Mouse (Mus musculus) neural tube, embryonic 11.5 days (tissue): Measurements from ENCODE around the gene Timm13. TPM values are rescaled to one million over a fixed set of nuclear protein-coding genes. Genes with fewer than 3 reads are reported as not detected.

ENCODE experiments used
- ATAC-seq: fragments of 200-750 bp; cut with Nextera tagmentation; 2 replicates; pipeline ENCODE4 v1.8.0; 2017; ENCODE audit warnings: moderate number of reproducible peaks, mild to moderate bottlenecking, moderate TSS enrichment, moderate library complexity; ENCODE audit not compliant: insufficient read depth, low FRiP score, low TSS enrichment
- DNase-seq: peaks from one replicate; pipeline ENCODE4 v3.0.0-alpha.2; 2015; ENCODE audit warnings: low spot score
- H3K27ac ChIP-seq: fragments of 300-500 bp; sonication (generic); 2 replicates; pipeline ENCODE4 v1.5.1; 2014; ENCODE audit warnings: low read depth, mild to moderate bottlenecking, low read length
- H3K27me3 ChIP-seq: fragments of 300-500 bp; sonication (generic); 2 replicates; pipeline ENCODE4 v1.6.1; 2014; ENCODE audit warnings: mild to moderate bottlenecking, low read length, mixed read lengths; ENCODE audit not compliant: control insufficient read depth, insufficient read depth
- H3K36me3 ChIP-seq: fragments of 300-500 bp; sonication (generic); 2 replicates; pipeline ENCODE4 v1.6.1; 2014; ENCODE audit warnings: mild to moderate bottlenecking, low read length, moderate library complexity, mixed read lengths; ENCODE audit not compliant: control insufficient read depth, insufficient read depth
- H3K4me1 ChIP-seq: fragments of 300-500 bp; sonication (generic); 2 replicates; pipeline ENCODE4 v1.6.1; 2014; ENCODE audit warnings: low read length, mixed read lengths; ENCODE audit not compliant: control insufficient read depth, insufficient read depth
- H3K4me2 ChIP-seq: fragments of 300-500 bp; sonication (generic); 2 replicates; pipeline ENCODE4 v1.6.1; 2014; ENCODE audit warnings: low read depth, mild to moderate bottlenecking, moderate library complexity
- H3K4me3 ChIP-seq: fragments of 300-500 bp; sonication (generic); 2 replicates; pipeline ENCODE4 v1.5.1; 2014; ENCODE audit warnings: low read depth, low read length
- H3K9ac ChIP-seq: fragments of 300-500 bp; sonication (generic); 2 replicates; pipeline ENCODE4 v1.6.1; 2014; ENCODE audit warnings: mild to moderate bottlenecking, low read length
- H3K9me3 ChIP-seq: fragments of 300-500 bp; sonication (generic); 2 replicates; pipeline ENCODE4 v1.6.1; 2016; ENCODE audit warnings: low read length; ENCODE audit not compliant: control insufficient read depth
- WGBS: fragments of 180-500 bp; shearing (Covaris S2); extraction: QIAGEN DNeasy Blood & Tissue Kit; methylation state at CpG from one replicate; pipeline ENCODE4 v1.1.7; 2014; 5-methylcytosine and 5-hydroxymethylcytosine counted together
- polyA plus RNA-seq: library from polyadenylated mRNA; unstranded; fragments of >200 nt; fragmentation: Nextera tagmentation; extraction: Ambion mirVana; gene quantifications from 2 replicates; pipeline ENCODE4 v1.2.1, GENCODE M21; 2014

The Timm13 gene
- polyA plus RNA-seq: 312 and 323 TPM in 2 replicates

DNA sequence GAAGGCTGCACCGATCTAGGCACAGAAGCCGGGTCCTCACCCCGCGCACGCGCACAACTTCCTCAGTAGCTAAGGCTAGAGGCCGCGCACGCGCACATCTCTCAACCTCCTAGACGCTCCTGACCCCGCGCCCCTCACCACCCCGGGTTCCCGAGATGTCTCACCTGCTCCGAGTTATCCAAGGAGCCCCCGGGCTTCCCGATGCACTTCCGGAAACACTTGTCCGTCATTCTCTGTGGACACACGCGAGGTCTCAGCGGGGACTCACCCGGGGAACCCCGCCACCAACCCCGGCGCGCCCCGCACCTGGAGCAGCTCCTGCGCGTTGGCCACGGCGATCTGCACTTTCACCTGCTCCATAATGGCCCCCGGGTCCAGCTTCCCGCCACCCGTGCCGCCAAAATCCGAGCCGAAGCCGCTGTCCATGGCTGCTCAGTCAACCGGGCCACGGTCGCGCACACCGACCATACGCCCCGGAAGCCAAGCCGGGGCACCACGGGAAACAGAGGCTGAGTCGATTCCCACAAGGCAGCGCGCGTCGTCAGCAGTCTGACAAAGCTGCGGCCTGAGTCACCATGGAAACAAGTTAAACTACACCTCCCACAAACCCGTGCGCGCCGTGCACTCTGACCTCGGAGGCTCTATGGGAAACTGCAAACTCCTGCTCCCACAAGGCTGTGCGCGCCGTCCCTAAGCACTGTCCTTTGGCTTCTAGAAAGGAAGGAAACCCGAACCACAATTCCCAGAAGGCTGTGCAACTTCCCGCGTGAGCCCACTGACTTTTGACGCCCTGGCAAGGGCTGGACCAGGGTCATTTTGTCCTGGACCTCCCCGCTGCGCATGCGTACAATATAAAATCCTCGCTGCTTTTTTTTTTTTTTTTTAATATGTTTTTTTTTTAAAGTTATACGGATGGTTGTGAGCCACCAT, at the start of gene Timm13:
Gene Timm13 (minus strand): TSS at position 652 of the 930 bp plus-strand sequence.
- peak within 1 kb of the TSS; percentile 45; the same call in 1 of the 2 replicates for H3K27ac ChIP-seq
- peaks cover 6% of the 10 kb centered on the region for H3K4me1 ChIP-seq
- WGBS: under 1% methylated on average over 72 of the region's 72 CpGs
- peak within 1 kb of the TSS; percentile 94 for H3K4me2 ChIP-seq
- H3K4me3 ChIP-seq: peak within 1 kb of the TSS; percentile 80
- no peaks in the 10 kb centered on the region for H3K9me3 ChIP-seq
- ATAC-seq: peak; percentile 91
- peak within 1 kb of the TSS; percentile 69 for H3K9ac ChIP-seq
- H3K27me3 ChIP-seq: no peaks in the 10 kb centered on the region
- H3K36me3 ChIP-seq: peaks cover 19% of the 10 kb centered on the region
- peak; percentile 99 for DNase-seq

DNA sequence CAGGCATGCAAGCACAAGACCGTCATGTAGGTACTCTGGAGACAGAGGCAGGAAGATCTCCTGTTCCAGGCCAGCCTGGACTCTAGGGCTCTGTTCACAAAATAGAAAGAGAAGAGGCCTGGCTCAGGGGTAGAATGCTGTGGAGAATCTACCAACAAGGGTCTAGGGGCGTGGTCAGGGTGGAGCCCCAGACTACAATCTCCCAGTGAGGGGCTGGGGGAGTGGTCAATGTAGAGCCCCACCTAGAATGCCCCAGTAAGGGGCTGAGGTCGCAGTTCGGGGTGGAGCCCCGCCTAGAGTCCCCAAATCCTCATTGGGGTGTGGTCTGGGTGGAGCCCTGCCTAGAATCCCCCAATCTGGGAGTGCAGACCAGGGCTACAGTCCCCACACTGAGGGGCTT, 49.5 kb upstream of the Timm13 start:
- Histone ChIP-seq H3K36me3 (no peaks in the 10 kb centered on the region), H3K27ac (no peak overlapping the region), H3K4me2 (no peak overlapping the region), H3K4me3 (no peak overlapping the region), H3K27me3 (no peaks in the 10 kb centered on the region), H3K9me3 (no peaks in the 10 kb centered on the region), H3K4me1 (no peaks in the 10 kb centered on the region), H3K9ac (no peak overlapping the region)
- DNase-seq (no peak), ATAC-seq (no peak)
- 19% methylated on average over 5 of the region's 5 CpGs for WGBS

DNA sequence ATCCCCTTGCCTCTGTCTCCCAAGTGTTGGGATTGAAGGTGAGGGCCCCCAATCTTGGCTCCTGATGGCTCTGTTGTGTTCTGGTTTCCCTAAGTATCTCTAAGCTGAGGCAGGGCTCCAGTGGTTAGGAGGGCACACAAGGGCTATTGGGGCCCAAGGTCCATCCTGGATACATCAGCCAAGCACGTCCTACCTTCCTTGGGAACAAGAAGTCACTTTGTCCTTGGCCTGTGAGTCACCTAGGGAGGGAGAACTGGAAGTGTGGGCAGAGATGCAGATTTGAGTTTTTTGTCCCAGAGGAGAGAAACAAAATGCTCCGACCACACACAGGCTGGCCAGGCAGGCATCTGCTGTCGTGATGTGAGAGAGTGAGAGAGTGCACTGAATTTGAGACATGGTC, 48.3 kb upstream of the Timm13 start:
- Histone ChIP-seq H3K4me1 (no peaks in the 10 kb centered on the region), H3K27me3 (no peaks in the 10 kb centered on the region), H3K9ac (no peak overlapping the region), H3K4me2 (no peak overlapping the region), H3K36me3 (no peaks in the 10 kb centered on the region), H3K4me3 (no peak overlapping the region), H3K9me3 (no peaks in the 10 kb centered on the region), H3K27ac (no peak overlapping the region)
- DNase-seq (no peak), ATAC-seq (no peak)
- 79% methylated on average over 3 of the region's 3 CpGs for WGBS

DNA sequence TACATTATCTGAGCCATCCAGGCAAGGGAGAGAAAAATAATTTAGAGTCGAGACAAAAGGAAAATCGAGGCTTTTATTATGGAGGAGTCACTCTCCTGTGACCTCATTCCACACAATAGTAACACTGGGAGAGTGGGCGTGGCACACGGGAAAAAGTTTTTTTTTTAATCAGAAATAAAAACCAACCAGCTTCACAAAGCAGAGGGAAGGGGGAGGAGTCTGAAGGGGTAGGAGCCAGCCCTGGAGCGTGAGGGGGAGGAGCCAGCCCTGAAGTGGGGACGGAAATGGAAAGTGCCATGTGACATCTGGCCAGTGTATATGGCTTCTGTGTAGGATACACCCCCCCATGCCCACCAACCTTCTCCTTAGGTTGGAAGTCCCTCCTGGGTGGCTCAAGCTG, 47.8 kb upstream of the Timm13 start:
- Histone ChIP-seq H3K4me2 (no peak overlapping the region), H3K27ac (no peak overlapping the region), H3K27me3 (no peaks in the 10 kb centered on the region), H3K4me3 (no peak overlapping the region), H3K36me3 (no peaks in the 10 kb centered on the region), H3K4me1 (no peaks in the 10 kb centered on the region), H3K9me3 (no peaks in the 10 kb centered on the region), H3K9ac (no peak overlapping the region)
- 41% methylated on average over 6 of the region's 6 CpGs for WGBS
- no peak for DNase-seq
- ATAC-seq: no peak

DNA sequence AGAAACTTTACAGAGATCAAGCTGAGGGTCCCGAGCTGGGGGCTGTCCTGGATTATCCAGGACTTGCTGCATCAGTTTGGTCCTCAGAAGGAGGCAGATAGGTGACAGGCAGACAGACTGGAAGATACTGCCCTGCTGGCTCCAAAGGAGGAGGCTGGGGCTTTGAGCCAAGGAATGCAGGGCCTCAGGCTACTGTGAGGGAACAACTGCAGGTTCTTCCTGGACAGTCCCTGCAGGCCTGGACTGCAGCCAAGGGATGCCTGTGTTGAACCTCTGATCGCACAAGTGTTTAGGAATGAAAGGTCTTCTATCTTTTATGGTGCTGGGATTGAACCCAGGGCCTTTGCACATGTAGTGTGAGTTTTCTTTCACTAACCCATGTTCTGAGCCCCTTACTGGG, 47.0 kb upstream of the Timm13 start:
- no peak overlapping the region for H3K4me2 ChIP-seq
- no peak overlapping the region for H3K27ac ChIP-seq
- no peaks in the 10 kb centered on the region for H3K36me3 ChIP-seq
- DNase-seq (no peak), ATAC-seq (no peak)
- 78% methylated on average over 2 of the region's 2 CpGs for WGBS
- no peaks in the 10 kb centered on the region for H3K4me1 ChIP-seq
- no peaks in the 10 kb centered on the region for H3K9me3 ChIP-seq
- no peaks in the 10 kb centered on the region for H3K27me3 ChIP-seq
- no peak overlapping the region for H3K9ac ChIP-seq
- no peak overlapping the region for H3K4me3 ChIP-seq

DNA sequence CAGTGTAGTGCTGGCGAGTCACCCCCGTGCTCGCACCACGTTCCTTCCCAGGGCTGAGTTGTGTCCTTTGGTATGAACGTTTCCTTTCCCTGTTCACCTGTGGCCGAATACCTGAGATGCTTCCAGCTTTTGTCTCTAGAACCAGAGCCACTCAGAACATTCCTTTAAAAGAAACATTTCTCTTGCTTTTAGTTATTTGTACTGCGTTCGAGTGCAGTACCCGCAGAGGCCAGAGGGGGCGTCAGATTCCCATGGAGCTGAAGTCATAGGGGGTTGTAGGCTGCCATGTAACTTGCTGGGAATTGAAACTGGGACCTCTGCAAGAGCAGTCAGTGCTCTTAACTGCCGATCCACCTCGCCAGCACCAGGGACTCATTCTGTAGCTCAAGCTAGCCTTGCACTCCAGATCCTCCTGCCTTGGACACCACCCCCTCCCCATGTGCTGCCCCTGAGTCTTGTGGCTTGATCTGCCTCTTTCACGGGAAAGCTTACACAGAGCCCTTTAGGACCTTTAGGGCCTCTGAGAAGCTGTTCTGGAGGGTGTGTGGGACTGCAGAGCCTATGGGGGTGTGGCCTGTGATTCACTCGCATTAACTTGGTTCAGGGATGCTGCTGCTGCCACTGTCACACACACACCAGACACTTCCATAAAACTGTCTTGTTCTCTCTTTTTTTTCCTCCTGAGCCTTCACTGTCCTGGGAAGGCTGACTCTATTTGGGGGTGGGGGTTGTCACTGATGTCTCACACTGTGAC, 46.1 kb upstream of the Timm13 start:
- H3K4me2 ChIP-seq: no peak overlapping the region
- no peaks in the 10 kb centered on the region for H3K9me3 ChIP-seq
- no peak for DNase-seq
- no peaks in the 10 kb centered on the region for H3K4me1 ChIP-seq
- H3K9ac ChIP-seq: no peak overlapping the region
- no peak overlapping the region for H3K4me3 ChIP-seq
- H3K27ac ChIP-seq: no peak overlapping the region
- no peak for ATAC-seq
- H3K36me3 ChIP-seq: no peaks in the 10 kb centered on the region
- no peaks in the 10 kb centered on the region for H3K27me3 ChIP-seq
- 65% methylated on average over 14 of the region's 14 CpGs for WGBS

DNA sequence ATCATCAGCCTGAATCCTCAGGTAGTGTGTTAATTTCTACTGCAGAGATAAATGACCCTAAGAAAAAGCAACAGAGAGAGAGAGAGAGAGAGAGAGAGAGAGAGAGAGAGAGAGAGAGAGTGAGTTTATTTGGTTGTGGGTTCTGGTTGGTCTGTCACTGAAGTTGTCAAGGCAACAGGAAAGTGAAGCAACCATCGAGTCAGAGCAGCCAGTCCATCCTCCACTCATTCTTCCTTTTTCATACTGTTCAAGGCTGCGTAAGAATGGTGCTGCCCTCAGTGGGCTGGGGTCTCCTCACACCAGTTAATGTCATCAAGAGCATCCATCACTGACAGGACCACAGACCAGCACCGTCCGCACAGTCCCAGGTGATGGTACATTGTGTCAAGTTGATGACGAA, 43.5 kb upstream of the Timm13 start:
- Histone ChIP-seq H3K27me3 (peaks cover 4% of the 10 kb centered on the region), H3K4me3 (no peak overlapping the region), H3K9ac (no peak overlapping the region), H3K9me3 (no peaks in the 10 kb centered on the region), H3K27ac (no peak overlapping the region), H3K4me2 (no peak overlapping the region), H3K36me3 (no peaks in the 10 kb centered on the region), H3K4me1 (peaks cover 2% of the 10 kb centered on the region; the same call in 1 of the 2 replicates)
- no peak for DNase-seq
- WGBS: 83% methylated on average over 5 of the region's 5 CpGs
- no peak for ATAC-seq

DNA sequence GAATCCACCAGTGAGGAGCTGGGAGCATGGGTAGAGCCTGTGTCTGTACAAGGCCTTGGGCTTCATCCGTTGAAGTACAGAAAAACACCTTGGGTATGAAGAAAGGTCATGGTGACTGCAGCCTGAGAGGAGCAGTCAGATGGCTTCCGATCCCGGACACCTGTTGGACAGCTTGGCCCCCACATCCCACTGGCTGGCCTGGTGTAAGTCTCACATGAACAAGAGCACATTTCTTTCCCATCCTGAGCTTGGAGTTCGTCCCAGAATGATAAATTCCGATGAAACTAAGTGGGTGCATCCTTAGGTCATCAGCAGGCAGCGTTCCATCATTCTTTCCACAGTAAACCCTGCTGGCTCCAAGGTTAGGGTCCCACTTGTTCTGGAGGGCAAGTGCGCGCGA, 42.9 kb upstream of the Timm13 start:
- Histone ChIP-seq H3K27me3 (peaks cover 7% of the 10 kb centered on the region), H3K4me1 (peaks cover 8% of the 10 kb centered on the region), H3K4me2 (no peak overlapping the region), H3K27ac (no peak overlapping the region), H3K36me3 (no peaks in the 10 kb centered on the region), H3K4me3 (no peak overlapping the region), H3K9me3 (no peaks in the 10 kb centered on the region), H3K9ac (no peak overlapping the region)
- DNase-seq (no peak), ATAC-seq (no peak)
- WGBS: 87% methylated on average over 9 of the region's 9 CpGs
